Mouse (Mus musculus): ENCODE data around the gene Pcf11. TPM values are rescaled to one million over a fixed set of nuclear protein-coding genes. Genes with fewer than 3 reads are reported as not detected.

Pcf11 gene
- total and polyA plus RNA-seq, 3 experiments = 30.0 to 37.2 (median 30.5) TPM

- no peak for DNase-seq (ENCODE audit: extremely low read depth)
- H3K79me2 ChIP-seq (replicated peaks; ENCODE audit: control insufficient read depth, extremely low read depth, insufficient read depth, poor library complexity, severe bottlenecking) = no peaks in the 10 kb centered on the region
- no peaks in the 10 kb centered on the region for H3K9me3 ChIP-seq (replicated peaks; ENCODE audit: low read length)
- H3K4me3 ChIP-seq (replicated peaks in 1 of 3; ENCODE audit: low read depth in 2 of 3, low read length in 2 of 3, poor library complexity in 1 of 3) = no peak overlapping the region
- no peak overlapping the region for H3K27ac ChIP-seq (ENCODE audit: insufficient read depth, low read depth)
- no peak for TF ChIP-seq CHD1 (IDR thresholded peaks at IDR 0.05; ENCODE audit: low read depth, low read length)
- TF ChIP-seq HCFC1 (IDR thresholded peaks at IDR 0.05; ENCODE audit: low read depth, low read length) = no peak
- no peak for TF ChIP-seq MYC (IDR thresholded peaks at IDR 0.05; ENCODE audit: low read depth, low read length)
- no peak for TF ChIP-seq TCF12 (IDR thresholded peaks at IDR 0.05; ENCODE audit: low read depth, low read length)
- TF ChIP-seq ZMIZ1 (IDR thresholded peaks at IDR 0.05; ENCODE audit: low read depth, low read length) = no peak
- TF ChIP-seq MXI1 (IDR thresholded peaks at IDR 0.05; ENCODE audit: low read depth, low read length) = no peak
- no peak for TF ChIP-seq SMC3 (IDR thresholded peaks at IDR 0.05; ENCODE audit: low read depth, low read length)
- TF ChIP-seq ELF1 (IDR thresholded peaks at IDR 0.05; ENCODE audit: low read depth, low read length) = no peak
- no peak for TF ChIP-seq POLR2AphosphoS2 (IDR thresholded peaks at IDR 0.05; ENCODE audit: low read depth, low read length)
- TF ChIP-seq PAX5 (IDR thresholded peaks at IDR 0.05; ENCODE audit: low read length) = no peak
- no peak for TF ChIP-seq USF2 (conservative IDR thresholded peaks at IDR 0.05; ENCODE audit: low read depth, low read length)
- TF ChIP-seq CHD2 (IDR thresholded peaks at IDR 0.05; ENCODE audit: low read length) = no peak
- no peak for TF ChIP-seq JUND (conservative IDR thresholded peaks at IDR 0.05; ENCODE audit: low read depth, low read length)
- peaks cover 3% of the 10 kb centered on the region for H3K27me3 ChIP-seq (replicated peaks)
- no peak overlapping the region for H3K9ac ChIP-seq (ENCODE audit: insufficient read depth, low read depth)
- no peaks in the 10 kb centered on the region for H3K4me1 ChIP-seq (ENCODE audit: control insufficient read depth in 1 of 2, insufficient read depth in 2 of 2)
- no peak overlapping the region for H3K4me2 ChIP-seq (ENCODE audit: insufficient read depth, low read depth, poor library complexity, severe bottlenecking)
- in situ Hi-C loops (cut with MboI; ENCODE audit: low pct_ligation_motif_present, low pct_unique_long_range_greater_than_20kb, low sequenced_read_pairs) (no loop called here), dilution Hi-C loops (cut with MboI; ENCODE audit: extremely low pct_ligation_motif_present, extremely low pct_unique_long_range_greater_than_20kb, low sequenced_read_pairs) (no loop called here)
- H3K36me3 ChIP-seq (replicated peaks in 1 of 2; ENCODE audit: control insufficient read depth in 1 of 2, insufficient read depth in 1 of 2, low read length in 1 of 2) = no peaks in the 10 kb centered on the region
Measured at GRCm38 (mm10) chr7:92705534-92705933, 35.8 kb upstream of the Pcf11 start.

GRCm38 (mm10) chr7:92703661-92704060 lies 33.9 kb upstream of the Pcf11 start:
- Histone ChIP-seq H3K4me1 (ENCODE audit: control insufficient read depth in 1 of 2, insufficient read depth in 2 of 2) (no peaks in the 10 kb centered on the region), H3K79me2 (replicated peaks; ENCODE audit: control insufficient read depth, extremely low read depth, insufficient read depth, poor library complexity, severe bottlenecking) (no peaks in the 10 kb centered on the region), H3K27me3 (replicated peaks) (no peaks in the 10 kb centered on the region), H3K4me2 (ENCODE audit: insufficient read depth, low read depth, poor library complexity, severe bottlenecking) (no peak overlapping the region), H3K4me3 (replicated peaks in 1 of 3; ENCODE audit: low read depth in 2 of 3, low read length in 2 of 3, poor library complexity in 1 of 3) (no peak overlapping the region), H3K27ac (ENCODE audit: insufficient read depth, low read depth) (no peak overlapping the region), H3K9me3 (replicated peaks; ENCODE audit: low read length) (no peaks in the 10 kb centered on the region), H3K9ac (ENCODE audit: insufficient read depth, low read depth) (no peak overlapping the region), H3K36me3 (replicated peaks in 1 of 2; ENCODE audit: control insufficient read depth in 1 of 2, insufficient read depth in 1 of 2, low read length in 1 of 2) (no peaks in the 10 kb centered on the region)
- TF ChIP-seq ZMIZ1 (IDR thresholded peaks at IDR 0.05; ENCODE audit: low read depth, low read length) (no peak), SIN3A (IDR thresholded peaks at IDR 0.05; ENCODE audit: low read length) (no peak), MAX (IDR thresholded peaks at IDR 0.05; ENCODE audit: low read length) (no peak), TCF12 (IDR thresholded peaks at IDR 0.05; ENCODE audit: low read depth, low read length) (no peak), USF2 (conservative IDR thresholded peaks at IDR 0.05; ENCODE audit: low read depth, low read length) (no peak)
- dilution Hi-C loops (cut with MboI; ENCODE audit: extremely low pct_ligation_motif_present, extremely low pct_unique_long_range_greater_than_20kb, low sequenced_read_pairs) (no loop called here), in situ Hi-C loops (cut with MboI; ENCODE audit: low pct_ligation_motif_present, low pct_unique_long_range_greater_than_20kb, low sequenced_read_pairs) (no loop called here)
- no peak for DNase-seq (ENCODE audit: extremely low read depth)

GRCm38 (mm10) chr7:92698770-92699169 lies 29.0 kb upstream of the Pcf11 start:
- H3K9me3 ChIP-seq (replicated peaks; ENCODE audit: low read length) = no peaks in the 10 kb centered on the region
- in situ Hi-C loops (cut with MboI; ENCODE audit: low pct_ligation_motif_present, low pct_unique_long_range_greater_than_20kb, low sequenced_read_pairs) (no loop called here), dilution Hi-C loops (cut with MboI; ENCODE audit: extremely low pct_ligation_motif_present, extremely low pct_unique_long_range_greater_than_20kb, low sequenced_read_pairs) (no loop called here)
- H3K27me3 ChIP-seq (replicated peaks) = no peaks in the 10 kb centered on the region
- no peaks in the 10 kb centered on the region for H3K79me2 ChIP-seq (replicated peaks; ENCODE audit: control insufficient read depth, extremely low read depth, insufficient read depth, poor library complexity, severe bottlenecking)
- no peaks in the 10 kb centered on the region for H3K4me1 ChIP-seq (ENCODE audit: control insufficient read depth in 1 of 2, insufficient read depth in 2 of 2)
- no peak for DNase-seq (ENCODE audit: extremely low read depth)
- no peak overlapping the region for H3K9ac ChIP-seq (ENCODE audit: insufficient read depth, low read depth)
- no peak overlapping the region for H3K4me3 ChIP-seq (replicated peaks in 1 of 3; ENCODE audit: low read depth in 2 of 3, low read length in 2 of 3, poor library complexity in 1 of 3)
- no peaks in the 10 kb centered on the region for H3K36me3 ChIP-seq (replicated peaks in 1 of 2; ENCODE audit: control insufficient read depth in 1 of 2, insufficient read depth in 1 of 2, low read length in 1 of 2)
- H3K4me2 ChIP-seq (ENCODE audit: insufficient read depth, low read depth, poor library complexity, severe bottlenecking) = no peak overlapping the region
- no peak for TF ChIP-seq MYC (IDR thresholded peaks at IDR 0.05; ENCODE audit: low read depth, low read length)
- TF ChIP-seq CHD1 (IDR thresholded peaks at IDR 0.05; ENCODE audit: low read depth, low read length) = no peak
- no peak for TF ChIP-seq MXI1 (IDR thresholded peaks at IDR 0.05; ENCODE audit: low read depth, low read length)
- no peak for TF ChIP-seq ETS1 (conservative IDR thresholded peaks at IDR 0.05; ENCODE audit: low read depth, low read length)
- TF ChIP-seq CHD2 (IDR thresholded peaks at IDR 0.05; ENCODE audit: low read length) = no peak
- TF ChIP-seq ELF1 (IDR thresholded peaks at IDR 0.05; ENCODE audit: low read depth, low read length) = no peak
- no peak for TF ChIP-seq MEF2A (IDR thresholded peaks at IDR 0.05; ENCODE audit: borderline replicate concordance, low read depth, low read length)
- TF ChIP-seq MAX (IDR thresholded peaks at IDR 0.05; ENCODE audit: low read length) = no peak
- no peak for TF ChIP-seq SMC3 (IDR thresholded peaks at IDR 0.05; ENCODE audit: low read depth, low read length)
- no peak for TF ChIP-seq POLR2AphosphoS2 (IDR thresholded peaks at IDR 0.05; ENCODE audit: low read depth, low read length)
- no peak for TF ChIP-seq USF1 (IDR thresholded peaks at IDR 0.05; ENCODE audit: low read depth, low read length)
- no peak for TF ChIP-seq MAZ (IDR thresholded peaks at IDR 0.05; ENCODE audit: low read depth, low read length)
- no peak for TF ChIP-seq ZMIZ1 (IDR thresholded peaks at IDR 0.05; ENCODE audit: low read depth, low read length)
- TF ChIP-seq POLR2A (IDR thresholded peaks at IDR 0.05; ENCODE audit: low read depth, low read length) = no peak
- TF ChIP-seq RAD21 (IDR thresholded peaks at IDR 0.05; ENCODE audit: low read depth, low read length) = no peak
- TF ChIP-seq JUN (IDR thresholded peaks at IDR 0.05; ENCODE audit: insufficient read depth, low read depth, low read length) = no peak
- TF ChIP-seq UBTF (IDR thresholded peaks at IDR 0.05; ENCODE audit: low read depth, low read length) = no peak
- no peak for TF ChIP-seq NRF1 (IDR thresholded peaks at IDR 0.05; ENCODE audit: low read depth, low read length)
- TF ChIP-seq SIN3A (IDR thresholded peaks at IDR 0.05; ENCODE audit: low read length) = no peak
- H3K27ac ChIP-seq (ENCODE audit: insufficient read depth, low read depth) = no peak overlapping the region

Data from CH12.LX (cell line).